Mouse (Mus musculus) kidney, adult 2 months (tissue): ENCODE data around the gene Mettl23.

Experiments
- CTCF ChIP-seq: fragments of 200-500 bp; conservative IDR thresholded peaks from 2 replicates; pipeline ENCODE4 v1.5.1; 2011; ENCODE audit warnings: low read depth, mild to moderate bottlenecking, control low read depth, low read length, moderate library complexity, mixed read lengths; ENCODE audit not compliant: insufficient read depth, insufficient read length
- POLR2A ChIP-seq: fragments of 200-500 bp; IDR thresholded peaks from one replicate; pipeline ENCODE4 v1.6.1; 2011; ENCODE audit warnings: low read depth, low read length, control low read depth

- TF ChIP-seq CTCF (no peak), POLR2A (no peak)
Measured at GRCm38 (mm10) chr11:116839601-116840000, 3.5 kb upstream of the Mettl23 start.
